Mouse (Mus musculus) layer of hippocampus, adult 2 months (tissue): Measurements from ENCODE around the gene Clpsl2. TPM values are rescaled to one million over a fixed set of nuclear protein-coding genes. Genes with fewer than 3 reads are reported as not detected.

Experiments used
- DNase-seq, 2 experiments: peaks; one replicate each; pipeline ENCODE4 v3.0.0; 2022; ENCODE audit warnings: low spot score in 2 of 2
- H3K27ac ChIP-seq: fragments of 200-600 bp; 2 replicates; pipeline ENCODE4 v1.8.1; 2022
- H3K4me3 ChIP-seq: fragments of 200-600 bp; 2 replicates; pipeline ENCODE4 v1.8.1; 2022; ENCODE audit warnings: mild to moderate bottlenecking
- CTCF ChIP-seq: fragments of 200-600 bp; conservative IDR thresholded peaks from 2 replicates; pipeline ENCODE4 v1.8.1; 2022; ENCODE audit warnings: antibody characterized with exemption, mild to moderate bottlenecking, moderate library complexity
- total RNA-seq, 2 experiments: library from RNA; stranded (reverse); gene quantifications; 2 replicates each; pipeline ENCODE4 v1.2.3; 2021

The Clpsl2 gene
- total RNA-seq, 2 experiments from 2014 or later, result not detected

GRCm38 (mm10) chr17:28523355-28524008 lies 25.7 kb upstream of the Clpsl2 start:
- peak overlapping the region; percentile 84 for H3K4me3 ChIP-seq
- peak overlapping the region; percentile 100 for H3K27ac ChIP-seq
- no peak for TF ChIP-seq CTCF
- no peak for DNase-seq

- no peak for DNase-seq
Measured at GRCm38 (mm10) chr17:28524009-28524695, 25.1 kb upstream of the Clpsl2 start.

GRCm38 (mm10) chr17:28524831-28525430 lies 24.3 kb upstream of the Clpsl2 start:
- Histone ChIP-seq H3K4me3 (no peak overlapping the region), H3K27ac (no peak overlapping the region)
- peak; percentile 60 for TF ChIP-seq CTCF
- no peak for DNase-seq

More at GRCm38 (mm10) chr17:28524009-28524695, 25.1 kb upstream of the Clpsl2 start:
- no peak for TF ChIP-seq CTCF
- peak overlapping the region; percentile 84; the same call in 1 of the 2 replicates for H3K4me3 ChIP-seq
- peak overlapping the region; percentile 100 for H3K27ac ChIP-seq

- no peak overlapping the region; the same call in 1 of the 2 replicates for H3K4me3 ChIP-seq
- TF ChIP-seq CTCF, result no peak
- peak overlapping the region; percentile 76; the same call in 1 of the 2 replicates for H3K27ac ChIP-seq
- DNase-seq, result no peak
Measured at GRCm38 (mm10) chr17:28527184-28528042, 21.8 kb upstream of the Clpsl2 start.

- peak overlapping the region; percentile 76; the same call in 1 of the 2 replicates for H3K27ac ChIP-seq
- no peak overlapping the region; the same call in 1 of the 2 replicates for H3K4me3 ChIP-seq
- DNase-seq, result peak; percentile 80 to 94
- peak; percentile 100 for TF ChIP-seq CTCF
Measured at GRCm38 (mm10) chr17:28528043-28528351, 21.2 kb upstream of the Clpsl2 start.

GRCm38 (mm10) chr17:28529116-28529515 lies 20.1 kb upstream of the Clpsl2 start:
- no peak overlapping the region for H3K4me3 ChIP-seq
- TF ChIP-seq CTCF, result no peak
- DNase-seq, result no peak
- H3K27ac ChIP-seq, result no peak overlapping the region

GRCm38 (mm10) chr17:28530506-28530905 lies 18.7 kb upstream of the Clpsl2 start, which contains the start of gene Armc12:
Gene Armc12 (plus strand): TSS chr17:28530806.
- H3K4me3 ChIP-seq, result no peak within 1 kb of the TSS
- no peak for TF ChIP-seq CTCF

GRCm38 (mm10) chr17:28531946-28532345 lies 17.3 kb upstream of the Clpsl2 start:
- no peak for DNase-seq
- TF ChIP-seq CTCF, result no peak
- no peak overlapping the region for H3K27ac ChIP-seq

More at GRCm38 (mm10) chr17:28530506-28530905, 18.7 kb upstream of the Clpsl2 start, which contains the start of gene Armc12:
- DNase-seq, result no peak
- no peak within 1 kb of the TSS for H3K27ac ChIP-seq

GRCm38 (mm10) chr17:28532557-28532956 lies 16.7 kb upstream of the Clpsl2 start:
- no peak for DNase-seq
- TF ChIP-seq CTCF, result no peak
- Histone ChIP-seq H3K4me3 (no peak overlapping the region), H3K27ac (no peak overlapping the region)

More at GRCm38 (mm10) chr17:28531946-28532345, 17.3 kb upstream of the Clpsl2 start:
- H3K4me3 ChIP-seq, result no peak overlapping the region

- no peak overlapping the region for H3K4me3 ChIP-seq
- DNase-seq, result no peak
- H3K27ac ChIP-seq, result no peak overlapping the region
- TF ChIP-seq CTCF, result no peak
Measured at GRCm38 (mm10) chr17:28533327-28533726, 15.9 kb upstream of the Clpsl2 start.

GRCm38 (mm10) chr17:28537881-28538280 lies 11.3 kb upstream of the Clpsl2 start:
- no peak for DNase-seq
- no peak overlapping the region for H3K27ac ChIP-seq
- H3K4me3 ChIP-seq, result no peak overlapping the region
- TF ChIP-seq CTCF, result peak; percentile 45

- no peak overlapping the region for H3K27ac ChIP-seq
- peak; percentile 72 for TF ChIP-seq CTCF
- no peak overlapping the region for H3K4me3 ChIP-seq
- DNase-seq, result no peak
Measured at GRCm38 (mm10) chr17:28546925-28547324, 2.3 kb upstream of the Clpsl2 start.
